Mouse (Mus musculus) bone marrow, adult 2 months (tissue): Measurements from ENCODE around the gene Grasp.

Experiments used
- CTCF ChIP-seq: fragments of 200-500 bp; IDR thresholded peaks from 2 replicates; pipeline ENCODE4 v1.5.1; 2011; ENCODE audit warnings: low read length, control low read depth; ENCODE audit not compliant: control insufficient read depth, insufficient read depth
- POLR2A ChIP-seq: fragments of 200-500 bp; IDR thresholded peaks from 2 replicates; pipeline ENCODE4 v1.6.1; 2011; ENCODE audit warnings: low read depth, mild to moderate bottlenecking, control low read depth, low read length, borderline replicate concordance; ENCODE audit not compliant: control insufficient read depth

DNA sequence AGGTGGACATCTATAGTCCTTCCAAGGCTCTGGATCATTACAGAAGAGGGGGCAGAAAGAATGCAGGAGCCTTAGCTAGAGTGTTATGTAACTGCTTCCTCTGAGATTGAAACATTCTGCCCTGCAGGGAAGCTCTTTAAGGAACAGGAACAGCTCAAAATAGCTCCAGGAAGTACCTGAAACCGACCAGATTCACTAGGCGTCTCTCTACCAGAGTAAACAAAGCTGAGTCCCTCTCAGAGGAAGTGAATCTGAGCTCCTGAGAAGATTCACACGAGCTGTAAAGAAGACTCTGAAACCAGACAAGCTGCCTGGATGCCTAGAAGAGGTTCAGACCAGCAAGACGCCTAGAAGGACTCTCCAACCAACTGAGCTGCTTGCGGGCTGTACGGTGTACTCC, 28.6 kb downstream of the Grasp start:
- TF ChIP-seq POLR2A (no peak), CTCF (no peak)
